Mouse (Mus musculus): ENCODE data around the gene Gjd3.

The Gjd3 gene

DNA sequence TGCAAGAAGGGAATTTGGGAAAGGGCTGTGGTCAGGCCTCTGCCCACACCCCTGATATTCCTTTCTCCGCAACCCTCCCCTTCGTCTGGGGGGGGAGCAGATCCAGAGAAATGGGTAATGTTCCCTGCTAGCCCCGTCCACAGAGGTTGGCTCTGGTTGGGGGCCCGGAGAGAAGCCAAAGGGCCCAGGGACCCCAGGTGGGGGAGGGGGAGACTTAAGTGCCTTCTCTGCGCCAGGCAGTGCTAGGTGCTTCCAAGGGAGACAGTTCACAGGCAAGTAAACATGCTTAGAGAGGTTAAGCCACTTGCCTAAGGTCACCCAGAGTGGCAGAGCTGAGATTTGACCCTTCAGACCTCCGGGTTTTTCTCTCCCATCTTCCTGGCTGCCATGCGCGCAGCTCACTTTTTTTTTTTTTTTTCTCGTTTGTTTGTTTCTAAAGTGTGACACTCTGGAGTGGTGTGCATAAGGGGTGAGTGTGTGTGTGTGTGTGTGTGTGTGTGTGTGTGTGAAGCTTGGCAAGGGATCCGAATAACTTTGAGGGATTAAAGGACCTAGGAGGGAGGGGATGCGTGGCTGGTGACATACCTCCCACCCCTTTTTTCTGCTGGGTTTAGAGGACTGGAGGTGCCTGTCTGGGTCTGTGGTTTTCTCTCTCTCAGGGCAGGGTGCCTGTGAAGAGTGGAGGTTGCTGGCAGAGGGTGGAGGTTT lies 37.8 kb downstream of the Gjd3 start:
- WGBS = 63% methylated on average over 11 of the region's 11 CpGs

DNA sequence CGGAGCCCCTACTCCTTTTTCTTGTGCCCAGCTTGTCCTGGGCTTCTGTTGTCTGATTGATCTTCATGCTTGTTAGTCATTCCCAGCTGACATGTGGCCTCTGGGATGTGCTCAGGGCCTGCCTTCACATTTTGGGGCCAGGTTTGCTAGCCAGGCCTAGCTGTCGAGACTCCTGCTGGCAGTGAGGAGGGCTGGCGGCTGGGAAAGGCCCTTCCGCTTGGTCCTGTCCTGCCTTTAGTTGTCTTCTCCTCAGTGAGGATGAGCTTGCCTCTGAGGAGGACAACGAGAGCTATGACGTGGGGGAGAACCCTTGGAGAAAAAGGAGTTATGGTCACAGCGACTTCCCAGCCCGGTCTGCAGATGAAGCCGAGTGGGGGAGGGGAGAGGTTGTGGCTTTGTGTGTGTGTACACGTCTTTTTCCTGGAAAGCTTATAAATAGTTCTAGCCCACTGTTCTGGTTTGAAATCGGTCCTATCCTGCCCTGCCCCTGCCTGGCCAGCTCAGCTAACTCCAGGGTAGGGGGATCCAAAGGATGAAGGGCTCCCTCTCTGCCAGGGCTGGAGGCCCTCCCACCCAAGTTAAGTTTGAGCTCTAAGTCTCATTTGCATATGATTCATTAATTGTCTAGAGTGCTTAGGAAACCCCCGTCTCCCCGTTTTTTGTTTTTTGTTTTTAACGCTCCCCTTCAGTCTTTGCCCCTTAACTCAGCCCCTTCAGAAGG lies 38.9 kb downstream of the Gjd3 start:
- WGBS = 58% methylated on average over 14 of the region's 14 CpGs

DNA sequence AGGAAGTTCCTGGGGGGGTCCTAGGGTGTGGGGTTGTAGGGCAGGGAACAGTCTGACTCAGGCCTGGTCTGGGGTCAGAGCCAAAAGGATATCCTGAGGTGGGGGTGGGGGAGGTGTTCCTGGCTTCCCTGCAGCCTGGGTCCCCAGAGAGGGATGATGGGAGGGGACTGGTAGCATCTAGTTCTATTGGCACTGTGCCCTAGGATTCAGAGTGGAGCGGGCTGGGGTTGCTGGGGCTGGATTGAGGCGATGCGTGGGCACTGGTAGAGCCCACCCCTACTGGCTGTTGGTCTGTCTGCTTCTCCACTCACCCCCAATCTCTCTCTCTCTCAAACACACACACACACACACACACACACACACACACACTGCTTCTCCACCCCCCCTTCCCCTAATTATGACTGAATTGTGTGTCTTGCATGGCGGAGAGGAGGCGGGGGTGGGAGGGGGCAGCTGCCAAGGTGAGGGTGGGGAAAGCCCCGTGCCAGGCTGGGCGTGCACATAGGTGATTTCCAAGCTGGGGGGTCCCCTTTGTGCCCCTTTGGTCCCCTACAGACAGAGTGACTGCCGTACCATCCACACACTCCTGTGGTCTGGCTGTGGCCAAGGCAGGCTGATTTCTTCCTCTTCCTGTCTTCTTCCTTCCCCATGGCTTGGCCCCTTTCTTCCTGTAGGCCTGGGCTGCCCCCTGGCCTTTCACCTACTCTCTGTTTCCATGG lies 39.7 kb downstream of the Gjd3 start:
- 34% methylated on average over 8 of the region's 8 CpGs for WGBS

DNA sequence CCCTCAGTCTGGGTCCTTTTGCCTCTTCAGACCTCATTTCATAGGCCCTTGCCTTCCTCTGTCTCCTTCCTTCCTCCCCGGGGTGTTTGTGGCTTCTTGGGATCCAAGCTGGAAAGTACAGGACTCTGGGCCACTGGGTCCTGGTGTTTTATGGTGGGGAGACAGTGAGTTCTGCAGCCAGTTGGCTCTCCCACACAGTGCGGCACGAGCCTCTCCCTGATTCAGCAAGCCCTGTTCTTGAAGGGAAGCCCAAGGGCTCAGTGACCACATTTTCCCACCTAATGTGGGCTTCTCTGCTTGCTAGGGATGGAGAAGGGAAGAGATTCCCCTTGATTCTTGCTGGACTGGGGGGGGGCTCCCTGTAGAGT lies 40.3 kb downstream of the Gjd3 start:
- 17% methylated on average over 3 of the region's 3 CpGs for WGBS

DNA sequence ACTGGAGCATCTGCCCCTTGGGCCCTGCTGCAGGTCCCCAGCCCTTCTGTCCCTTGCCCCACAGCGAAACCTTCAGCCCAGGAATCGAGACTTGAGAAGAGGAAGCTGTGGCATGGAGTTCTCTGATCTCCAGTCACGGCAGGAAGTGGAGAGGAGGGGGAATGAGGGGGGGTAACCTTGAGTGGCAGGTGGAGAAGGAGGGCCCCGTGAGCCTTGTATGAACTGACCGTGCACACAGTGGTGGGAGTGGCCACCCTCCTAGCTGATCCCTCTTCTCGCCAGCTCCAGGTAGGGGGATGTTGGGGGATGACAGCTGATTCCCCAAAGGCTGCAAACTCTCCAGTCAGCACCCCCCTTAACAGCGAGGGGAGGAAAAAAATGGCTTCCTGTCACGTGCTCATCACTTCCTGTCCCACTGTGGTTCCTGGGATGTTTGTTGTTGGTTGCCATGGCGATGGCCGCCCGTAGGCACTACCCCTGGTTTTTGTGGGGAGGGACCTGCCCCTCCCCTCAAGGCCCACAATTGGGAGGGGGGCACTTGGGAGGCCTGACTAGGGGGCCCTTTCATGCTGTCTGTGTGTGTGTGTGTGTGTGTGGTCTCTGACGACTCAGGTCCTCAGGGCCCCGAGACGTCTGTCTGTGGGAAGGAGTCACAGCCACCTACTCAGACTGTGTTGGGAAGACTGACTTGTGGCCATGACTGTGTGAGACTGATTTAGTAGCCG lies 40.8 kb downstream of the Gjd3 start:
- 6% methylated on average over 15 of the region's 15 CpGs for WGBS

DNA sequence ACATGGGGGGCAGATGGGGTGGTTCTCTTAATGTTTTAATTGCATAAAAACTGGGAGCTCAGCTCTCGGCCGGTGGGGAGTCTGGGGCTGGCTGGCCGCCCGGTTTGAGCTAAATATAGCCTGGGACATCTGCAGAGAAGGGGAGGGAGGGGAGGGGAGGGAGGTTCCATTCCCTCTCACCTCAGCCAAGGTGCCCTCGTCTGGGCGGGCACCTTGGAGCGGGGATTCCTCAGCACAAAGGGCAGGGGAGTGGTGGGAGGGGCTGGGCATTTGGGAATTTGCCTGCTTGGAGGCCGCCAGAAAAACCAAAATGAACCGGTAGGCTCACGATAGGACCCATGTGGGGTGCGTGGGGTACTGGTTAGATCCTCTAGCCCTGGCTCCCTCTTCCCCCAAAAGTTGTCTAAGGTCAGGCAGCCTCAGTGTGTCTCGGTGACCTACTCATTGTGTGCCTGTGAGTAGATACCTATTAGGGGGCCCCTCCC lies 41.4 kb downstream of the Gjd3 start:
- 3% methylated on average over 12 of the region's 12 CpGs for WGBS

DNA sequence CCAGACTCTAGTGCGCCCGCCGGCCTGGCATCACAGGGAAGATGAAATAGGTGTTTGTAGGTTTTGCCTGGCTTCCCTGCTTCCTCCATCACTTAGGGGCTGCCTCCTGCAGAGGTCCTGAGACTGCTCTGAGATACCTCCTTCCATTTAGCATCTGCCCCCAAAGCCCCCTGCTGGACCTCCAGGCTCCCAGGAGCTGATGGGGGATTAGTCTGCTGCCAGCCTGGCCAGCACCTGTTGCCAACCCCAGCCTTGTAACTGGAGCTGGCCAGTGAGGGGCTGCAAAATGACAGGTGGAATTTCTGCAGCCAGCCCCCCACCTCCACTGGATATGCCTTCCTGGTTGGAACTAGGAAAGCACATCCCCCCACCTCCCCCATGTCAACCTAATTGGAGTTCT lies 42.0 kb downstream of the Gjd3 start:
- WGBS = 35% methylated on average over 3 of the region's 3 CpGs

DNA sequence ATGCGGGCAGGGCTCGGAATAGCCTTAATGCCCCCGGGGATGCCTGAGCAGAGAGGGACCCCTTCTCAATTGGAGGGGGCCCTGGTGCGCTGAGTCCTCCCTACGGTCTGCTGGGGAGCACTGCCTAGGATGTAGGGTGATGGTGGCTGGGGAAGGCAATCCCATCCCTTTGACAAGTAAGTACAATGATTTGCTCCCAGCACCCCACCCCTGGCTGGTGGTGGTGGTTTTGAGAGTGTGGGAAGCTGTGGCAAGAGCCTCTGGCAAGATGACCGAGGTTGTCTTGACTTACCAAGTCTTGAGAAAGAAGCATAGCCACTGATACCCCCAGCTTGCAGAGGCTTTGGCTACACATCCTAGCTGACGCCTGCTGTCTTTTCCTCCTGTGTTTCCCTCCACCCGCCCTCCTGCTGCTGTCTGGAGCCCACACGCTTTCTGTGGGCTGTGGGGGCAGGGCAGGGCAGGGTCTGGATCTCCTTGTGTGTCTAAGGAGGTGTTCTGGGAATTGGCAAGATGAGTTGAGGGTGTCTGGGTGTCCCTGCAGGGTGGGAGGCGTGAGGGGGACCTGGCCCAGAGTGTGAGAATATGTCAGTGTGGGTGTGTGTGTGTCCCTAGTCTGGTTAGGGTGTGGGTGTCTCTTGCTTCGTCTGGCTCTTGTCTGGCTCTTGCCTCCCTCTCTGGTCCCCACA lies 42.7 kb downstream of the Gjd3 start:
- 44% methylated on average over 11 of the region's 11 CpGs for WGBS

DNA sequence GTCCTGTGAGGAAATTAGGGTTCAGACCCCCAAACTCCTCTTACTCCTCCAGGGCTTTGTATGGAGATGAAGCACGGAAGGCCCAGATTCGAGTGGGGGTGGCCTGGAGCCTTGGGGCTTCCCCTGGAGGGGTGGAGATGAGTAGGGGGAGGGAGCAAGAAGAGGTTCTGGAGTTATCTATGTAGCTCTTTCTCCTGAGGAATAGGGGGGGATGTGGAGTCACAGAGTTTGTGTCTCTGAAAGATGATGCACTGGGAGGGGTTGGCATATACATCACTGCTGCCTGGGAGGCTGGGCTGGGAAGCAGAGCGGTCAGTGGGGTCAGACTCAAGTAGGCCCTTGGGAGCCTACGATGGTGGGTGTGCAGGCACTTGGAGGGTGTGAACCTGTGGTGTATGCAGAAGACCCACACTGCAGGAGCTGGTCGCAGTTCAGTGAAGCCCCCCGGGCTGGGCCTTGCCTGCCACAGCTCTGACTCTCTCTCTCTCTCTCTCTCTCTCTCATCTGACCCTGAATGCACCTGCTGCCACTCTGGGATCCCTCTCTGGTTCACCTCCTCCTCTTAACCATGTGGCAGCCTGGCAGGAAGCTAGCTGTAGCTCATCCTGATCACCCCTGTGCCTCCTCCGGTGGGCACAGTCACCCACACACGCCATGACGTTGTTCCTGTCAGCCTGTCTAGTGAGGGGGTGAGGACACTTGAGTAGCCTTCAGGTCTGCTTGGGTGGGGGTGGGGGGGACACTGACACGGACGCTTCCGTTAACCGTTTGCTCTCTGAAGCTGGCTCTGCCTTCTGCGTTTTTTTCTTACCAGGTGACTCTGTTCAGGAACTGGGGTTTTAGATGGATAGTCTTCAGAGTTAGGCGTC lies 43.5 kb downstream of the Gjd3 start:
- 53% methylated on average over 15 of the region's 15 CpGs for WGBS

DNA sequence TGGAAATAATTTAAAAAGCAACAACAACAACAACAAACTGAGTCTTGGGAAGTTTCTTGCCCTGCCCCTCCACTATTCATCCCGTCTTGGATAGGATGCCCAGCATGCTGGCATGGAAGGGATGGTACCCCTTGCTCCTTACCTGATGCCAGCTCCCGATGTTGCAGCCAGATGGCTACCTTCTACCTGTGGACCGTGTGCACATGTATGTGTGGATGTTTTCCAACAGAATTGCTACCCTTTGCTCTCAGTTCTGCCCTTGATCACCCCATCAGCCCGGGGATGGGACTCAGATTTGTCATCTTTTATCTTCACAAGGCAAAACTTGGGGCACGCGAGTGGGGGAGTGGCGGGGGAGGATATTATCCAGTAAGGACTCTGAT lies 44.1 kb downstream of the Gjd3 start:
- WGBS = 59% methylated on average over 7 of the region's 7 CpGs

DNA sequence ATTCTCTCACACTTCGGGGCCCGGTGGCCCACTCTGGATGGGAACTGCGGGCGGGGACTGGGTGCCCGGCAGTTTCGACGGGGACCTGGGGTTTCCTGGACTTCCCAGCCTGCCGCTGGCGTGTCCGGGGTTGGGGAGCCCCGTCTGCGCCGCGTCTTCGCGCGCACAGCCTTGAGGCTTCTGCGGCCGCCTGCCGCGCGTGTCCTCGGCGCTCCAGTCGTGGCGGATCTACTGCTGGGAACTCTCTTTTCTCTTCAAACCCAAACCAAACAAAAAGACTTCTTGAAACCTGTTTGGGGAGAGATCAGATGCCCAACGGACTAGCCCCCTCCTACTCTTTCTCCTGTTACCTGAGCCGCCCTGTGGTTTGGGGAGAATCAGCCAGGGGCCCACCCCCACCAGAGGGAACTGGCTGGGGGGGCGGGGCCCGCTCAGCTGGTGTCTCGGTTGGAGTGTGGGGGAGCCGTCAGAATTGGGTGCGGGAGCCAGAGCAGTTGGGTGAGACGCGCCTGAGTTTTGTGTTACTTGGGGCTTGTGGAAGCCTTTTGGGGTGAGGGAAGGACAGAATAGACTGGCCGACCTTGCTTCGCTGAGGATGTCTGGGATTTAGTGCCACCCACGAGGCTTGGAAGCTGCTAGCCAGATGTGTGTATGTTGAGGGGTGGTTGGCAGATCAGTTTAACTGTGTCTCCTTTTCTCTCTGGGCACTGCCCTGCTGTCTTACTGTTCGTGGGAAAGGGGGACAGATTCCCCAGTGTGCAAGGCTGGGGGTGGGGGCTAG lies 44.7 kb downstream of the Gjd3 start:
- WGBS = under 1% methylated on average over 39 of the region's 39 CpGs

DNA sequence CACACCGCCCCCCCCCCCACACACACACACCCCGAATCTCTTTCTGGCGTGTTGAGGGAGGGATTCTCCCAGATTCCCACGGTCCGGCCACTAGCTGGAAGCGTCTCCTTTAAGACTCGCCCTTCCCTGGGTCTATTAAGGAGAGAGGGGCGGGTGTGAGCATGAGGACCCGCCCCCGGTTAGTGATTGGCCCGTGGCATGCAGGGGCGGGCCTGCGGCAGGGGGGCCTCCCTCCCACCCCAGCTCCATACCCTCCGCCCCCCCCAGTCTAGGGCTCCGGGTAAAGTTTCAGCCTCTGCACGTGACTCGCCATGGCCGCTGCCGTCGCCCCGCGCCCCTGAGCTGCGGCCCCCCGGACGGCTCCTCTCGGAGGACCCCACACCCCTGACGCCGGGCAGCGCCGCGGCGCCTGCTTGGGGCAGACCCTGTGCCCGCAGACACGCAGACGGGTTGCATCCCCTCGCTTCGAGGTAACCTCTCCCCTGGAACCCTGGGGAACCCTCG lies 45.4 kb downstream of the Gjd3 start:
- WGBS = 1% methylated on average over 38 of the region's 38 CpGs

DNA sequence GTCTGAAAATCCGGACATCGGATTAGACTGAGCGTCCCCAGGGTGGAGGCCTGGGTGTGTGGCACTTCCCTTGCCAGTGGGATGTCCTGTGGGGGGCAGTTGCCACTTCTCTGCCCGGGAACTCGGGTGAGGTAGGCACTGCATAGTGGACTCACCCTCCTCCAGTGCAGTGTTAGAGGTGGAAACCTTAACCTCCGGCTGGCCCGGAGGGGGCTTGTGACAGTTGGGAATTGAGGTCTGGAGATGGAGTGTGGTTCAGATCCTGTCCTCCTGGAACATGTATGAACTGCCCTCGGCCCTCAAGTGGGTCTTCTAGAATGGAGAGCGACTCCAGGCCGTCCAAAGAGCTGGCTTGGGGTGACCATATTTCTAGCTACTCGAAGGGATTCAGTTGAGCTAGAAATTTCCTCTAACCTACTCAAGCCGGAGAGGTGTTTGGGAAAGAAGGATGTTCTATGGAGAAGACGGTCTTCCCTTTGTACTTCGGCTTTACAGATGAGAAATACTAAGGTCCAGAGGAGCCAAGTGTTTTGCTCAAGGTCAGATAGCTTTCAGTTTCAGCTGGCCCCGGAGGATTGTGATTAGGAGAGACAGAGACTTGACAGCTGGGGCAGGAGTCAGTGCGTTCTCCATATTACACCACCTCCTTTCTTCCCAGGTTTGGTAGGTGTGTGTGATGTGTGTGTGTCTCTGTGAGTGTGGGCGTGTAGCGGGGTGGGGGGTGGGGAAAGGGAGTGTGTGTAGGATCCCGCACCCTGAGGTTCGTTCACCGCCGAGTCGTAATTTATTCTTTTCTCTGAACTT lies 46.0 kb downstream of the Gjd3 start:
- 21% methylated on average over 23 of the region's 23 CpGs for WGBS

DNA sequence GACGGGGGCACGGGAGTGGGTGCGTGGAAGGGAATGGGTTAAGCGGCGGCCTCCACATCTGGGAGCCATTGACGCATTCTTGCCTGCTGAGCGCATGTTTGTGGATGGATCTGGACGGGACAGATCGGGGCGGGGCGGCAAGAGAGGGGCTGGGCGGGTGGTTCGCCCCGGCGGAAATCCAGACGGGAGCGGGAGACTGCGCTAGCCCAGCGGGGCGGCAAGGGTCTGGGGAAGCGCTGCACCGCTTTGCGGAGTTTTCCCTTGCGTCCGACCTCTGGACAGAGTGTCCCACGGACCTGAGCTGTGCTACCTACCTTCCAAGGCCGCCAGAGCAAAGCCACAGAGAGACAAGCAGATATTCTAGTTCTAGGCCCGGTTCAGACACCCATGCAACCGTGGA lies 46.6 kb downstream of the Gjd3 start:
- WGBS = 55% methylated on average over 29 of the region's 29 CpGs

DNA sequence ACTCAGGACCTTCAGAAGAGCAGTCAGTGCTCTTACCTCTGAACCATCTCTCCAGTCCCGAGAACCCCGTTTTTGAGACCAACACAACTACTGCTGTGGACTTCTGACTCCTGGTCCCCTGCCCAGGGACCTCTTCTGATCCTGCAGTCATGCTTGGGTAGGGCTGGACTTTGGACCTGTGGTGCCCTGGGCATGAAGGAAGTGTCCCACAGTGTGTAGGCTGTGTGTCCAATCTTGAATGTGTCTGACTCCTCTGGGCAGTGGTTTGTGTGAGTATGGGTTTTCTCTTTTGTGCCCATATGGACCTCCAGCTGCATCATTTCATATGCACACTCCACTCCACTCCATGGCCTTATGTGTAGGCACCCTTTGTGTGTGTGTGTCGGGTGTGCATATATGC lies 47.7 kb downstream of the Gjd3 start:
- WGBS = 94% methylated on average over 3 of the region's 3 CpGs

DNA sequence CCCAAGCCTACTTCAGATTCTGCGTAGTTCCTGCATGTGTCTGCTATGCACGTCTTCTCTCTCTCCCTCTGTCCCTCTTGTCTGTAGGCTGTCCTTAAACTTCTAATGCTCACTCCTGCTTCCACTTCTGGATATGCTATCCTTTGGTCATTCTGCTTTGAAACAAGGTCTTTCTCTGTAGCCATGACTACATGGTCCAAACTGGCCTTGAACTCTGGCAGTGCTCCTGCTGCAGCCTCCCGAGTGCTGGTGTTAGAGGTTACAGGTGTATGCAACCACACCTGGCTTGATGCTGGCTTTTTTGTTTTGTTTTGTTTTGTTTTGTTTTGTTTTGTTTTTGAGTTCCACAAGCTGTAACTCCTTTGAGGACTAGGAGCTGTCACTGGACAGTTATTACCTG lies 48.4 kb downstream of the Gjd3 start:
- WGBS = 85% methylated on average over 3 of the region's 3 CpGs

DNA sequence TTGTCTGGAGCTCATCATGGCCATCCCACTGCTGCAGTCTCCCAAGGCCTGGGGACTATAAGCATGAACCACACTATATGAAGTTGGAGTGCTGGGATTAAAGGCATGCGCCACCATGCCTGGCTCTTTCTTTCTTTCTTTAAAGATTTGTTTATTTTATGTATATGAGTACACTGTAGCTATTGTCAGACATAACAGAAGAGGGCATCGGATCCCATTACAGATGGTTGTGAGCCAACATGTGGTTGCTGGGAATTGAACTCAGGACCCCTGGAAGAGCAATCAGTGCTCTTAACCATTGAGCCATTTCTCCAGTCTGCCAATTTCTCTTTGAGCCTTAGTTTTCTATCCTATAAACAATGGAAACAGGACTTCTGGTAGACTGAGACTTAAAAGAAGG lies 49.0 kb downstream of the Gjd3 start:
- 82% methylated on average over 2 of the region's 2 CpGs for WGBS

DNA sequence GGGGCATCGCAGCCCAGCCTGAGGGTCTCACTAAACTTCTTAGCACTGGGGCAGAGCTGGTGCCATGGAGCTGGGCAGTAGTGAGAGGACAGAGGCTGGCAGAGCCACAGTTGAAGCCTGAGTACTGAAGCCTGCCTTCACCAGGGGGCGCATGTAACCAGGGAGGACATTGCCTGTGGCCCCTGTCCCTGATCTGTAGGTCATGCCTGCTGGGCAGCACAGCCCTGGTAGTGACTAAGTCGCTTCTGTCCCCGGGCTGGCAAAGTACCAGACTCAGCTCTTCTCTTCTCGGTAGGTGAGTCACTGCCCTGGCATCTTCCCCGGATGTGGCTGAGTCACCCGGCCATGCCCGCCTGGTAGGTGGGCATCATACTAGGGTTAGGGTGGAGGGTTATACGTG lies 49.7 kb downstream of the Gjd3 start:
- whole genome bisulfite sequencing = 16% methylated on average over 9 of the region's 9 CpGs
